ENCODE assay signal across 20 mouse cellular contexts in the genomic region with DNA sequence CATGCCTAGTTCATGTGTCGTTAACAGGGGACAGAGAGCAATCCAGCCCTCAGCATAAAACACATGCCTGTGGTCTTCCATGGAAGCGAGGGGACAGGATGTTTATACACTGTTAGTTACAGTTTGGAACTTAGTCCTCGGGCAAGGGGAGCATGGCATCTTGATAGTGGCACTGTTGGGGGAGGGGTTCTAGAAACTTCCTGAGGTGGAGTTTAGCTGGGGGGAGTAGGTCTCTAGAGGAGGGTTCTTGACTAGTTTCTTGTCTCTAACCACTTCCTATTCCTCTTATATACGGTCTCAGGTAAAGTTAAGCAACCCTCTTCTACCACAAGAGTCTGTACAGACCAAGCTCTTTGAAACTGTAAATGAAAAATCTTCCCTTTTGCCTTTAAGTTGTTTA. TPM values are rescaled to one million over a fixed set of nuclear protein-coding genes. Genes with fewer than 3 reads are reported as not detected.
A peak's percentile ranks its signal among the peaks of the same experiment; 100 is the strongest.
DNase-seq lines count a peak whose midpoint lies in the region; ATAC-seq and TF ChIP-seq lines count a peak whose summit lies in the region.
"Had no signal": no experiment of that assay in that cellular context is flagged by ENCODE, and none has a peak within 500 bp of the region (broad histone marks: within the 10 kb centered on the region; RNA-seq: fewer than 3 reads in every experiment).

No protein-coding gene starts in this region.

- no peak overlapping the region for H3K4me2 ChIP-seq in lung, embryonic 14.5 days
- no peak overlapping the region for H3K4me2 ChIP-seq in midbrain, embryonic 11.5 days
- H3K4me2 ChIP-seq: hindbrain, embryonic 12.5 days; neural tube, embryonic 13.5 days had no signal

- H3K9me3 ChIP-seq in lung, embryonic 14.5 days (ENCODE audit: low read depth, low read length), result no peaks in the 10 kb centered on the region
- no peaks in the 10 kb centered on the region for H3K9me3 ChIP-seq in midbrain, embryonic 11.5 days (ENCODE audit: control insufficient read depth, low read length)
- H3K9me3 ChIP-seq: hindbrain, embryonic 12.5 days; neural tube, embryonic 13.5 days had no signal

- H3K9ac ChIP-seq in lung, embryonic 14.5 days, result no peak overlapping the region
- no peak overlapping the region for H3K9ac ChIP-seq in midbrain, embryonic 11.5 days (ENCODE audit: low read length)
- H3K9ac ChIP-seq: hindbrain, embryonic 12.5 days; neural tube, embryonic 13.5 days had no signal

- TF ChIP-seq CTCF in lung, embryonic 14.5 days (IDR thresholded peaks at IDR 0.05; ENCODE audit: low read depth), result no peak
- no peak for TF ChIP-seq CTCF in lung, adult 2 months (IDR thresholded peaks at IDR 0.05; ENCODE audit: insufficient read depth, low read length)

- ATAC-seq in lung, embryonic 14.5 days (ENCODE audit: insufficient read depth), result no peak
- ATAC-seq in common myeloid progenitor, adult 5-6 weeks (replicated peaks; ENCODE audit: low read depth, poor library complexity, severe bottlenecking), result peak; percentile 21
- ATAC-seq in midbrain, embryonic 11.5 days (ENCODE audit: low FRiP score), result no peak
- ATAC-seq: forebrain, embryonic 16.5 days had no signal

- 42% methylated on average over 4 of the region's 4 CpGs for WGBS in lung, embryonic 14.5 days
- WGBS in lung, adult 2 months, result 24% methylated on average over 4 of the region's 4 CpGs
- 83% methylated on average over 4 of the region's 4 CpGs for WGBS in midbrain, embryonic 11.5 days

- H3K27me3 ChIP-seq in lung, embryonic 14.5 days (ENCODE audit: insufficient read depth, low read length), result no peaks in the 10 kb centered on the region
- no peaks in the 10 kb centered on the region for H3K27me3 ChIP-seq in midbrain, embryonic 11.5 days (ENCODE audit: control insufficient read depth, insufficient read depth, low read length)
- H3K27me3 ChIP-seq: hindbrain, embryonic 12.5 days; neural tube, embryonic 13.5 days had no signal

- H3K4me3 ChIP-seq in lung, embryonic 14.5 days (ENCODE audit: low read depth, low read length), result no peak overlapping the region
- no peak overlapping the region for H3K4me3 ChIP-seq in lung, adult 2 months (replicated peaks; ENCODE audit: extremely low read depth, low read depth, low read length)
- no peak overlapping the region for H3K4me3 ChIP-seq in midbrain, embryonic 11.5 days (ENCODE audit: low read depth, low read length)
- H3K4me3 ChIP-seq: hindbrain, embryonic 12.5 days; neural tube, embryonic 13.5 days had no signal

- TF ChIP-seq POLR2A in lung, adult 2 months (IDR thresholded peaks at IDR 0.05; ENCODE audit: borderline replicate concordance, extremely low read depth, low read depth, low read length), result no peak

- peak; percentile 7 for DNase-seq in lung, embryonic 14.5 days
- no peak for DNase-seq in lung, adult 2 months
- DNase-seq in naive thymus-derived CD4-positive, alpha-beta T cell, adult 2 months (ENCODE audit: low read depth), result peak; percentile 88
- peak; percentile 53 for DNase-seq in thymus, postnatal 4 days
- no peak for DNase-seq in kidney, postnatal 36 days
- DNase-seq in gastrocnemius, postnatal 10 days, result no peak
- no peak for DNase-seq in midbrain, embryonic 11.5 days (ENCODE audit: low spot score, missing footprints)
- DNase-seq: cerebellum, adult 2 months; embryo, embryonic 11 days; kidney, adult 18-20 months had no signal

- no peaks in the 10 kb centered on the region for H3K36me3 ChIP-seq in lung, embryonic 14.5 days (ENCODE audit: insufficient read depth)
- no peaks in the 10 kb centered on the region for H3K36me3 ChIP-seq in midbrain, embryonic 11.5 days (ENCODE audit: control insufficient read depth, insufficient read depth, low read length)
- H3K36me3 ChIP-seq: hindbrain, embryonic 12.5 days; neural tube, embryonic 13.5 days had no signal

- no peaks in the 10 kb centered on the region for H3K4me1 ChIP-seq in lung, embryonic 14.5 days (ENCODE audit: insufficient read depth)
- peaks cover 6% of the 10 kb centered on the region; the same call in 1 of the 2 replicates for H3K4me1 ChIP-seq in lung, adult 2 months (ENCODE audit: control insufficient read depth, insufficient read depth, low read length)
- no peaks in the 10 kb centered on the region for H3K4me1 ChIP-seq in midbrain, embryonic 11.5 days (ENCODE audit: control insufficient read depth, insufficient read depth, low read length)
- H3K4me1 ChIP-seq: hindbrain, embryonic 12.5 days; neural tube, embryonic 13.5 days had no signal

- no peak overlapping the region for H3K27ac ChIP-seq in lung, embryonic 14.5 days (ENCODE audit: low read depth)
- H3K27ac ChIP-seq in midbrain, embryonic 11.5 days (ENCODE audit: low read depth, low read length), result no peak overlapping the region
- H3K27ac ChIP-seq: hindbrain, embryonic 12.5 days; macrophage; neural tube, embryonic 13.5 days had no signal

RNA-seq across cellular contexts. Expression of a gene that starts 31.8 kb away (rescaled TPM):
- not detected in 2 replicates for polyA plus RNA-seq in lung, embryonic 14.5 days (2014; fragmentation: Nextera tagmentation; extraction: Ambion mirVana)
- not detected in 2 replicates for polyA plus RNA-seq in lung, adult 2 months (2012; rRNA removed)
- not detected in 2 replicates for total RNA-seq in common myeloid progenitor, adult 5-6 weeks (2017)
- not detected for total RNA-seq in gastrocnemius, postnatal 10 days (2021)
- 0.18 TPM in 1 of 2 replicates, not detected in the other for polyA plus RNA-seq in midbrain, embryonic 11.5 days (2014; fragmentation: Nextera tagmentation; extraction: Ambion mirVana)
- total RNA-seq: gastrocnemius, adult 8-10 months; layer of hippocampus, adult 18-20 months; liver, adult 2 months had no signal
- polyA plus RNA-seq: forebrain, embryonic 16.5 days; heart, embryonic 14.5 days; hindbrain, embryonic 12.5 days; liver, adult 2 months; macrophage; midbrain, postnatal 0 days; neural tube, embryonic 13.5 days had no signal

RNA-seq across cellular contexts. Expression of a gene that starts 40.6 kb away (rescaled TPM):
- polyA plus RNA-seq in lung, embryonic 14.5 days (2014; fragmentation: Nextera tagmentation; extraction: Ambion mirVana), result 159 and 164 TPM in 2 replicates
- 188 and 246 TPM in 2 replicates for polyA plus RNA-seq in lung, adult 2 months (2012; rRNA removed)
- 83.4 and 99.2 TPM in 2 replicates for total RNA-seq in common myeloid progenitor, adult 5-6 weeks (2017)
- 10 to 100 TPM; 72.4 to 75.1 TPM for total RNA-seq in gastrocnemius, postnatal 10 days (2021)
- 135 and 153 TPM in 2 replicates for polyA plus RNA-seq in midbrain, embryonic 11.5 days (2014; fragmentation: Nextera tagmentation; extraction: Ambion mirVana)

Comparison
In these comparisons a context has a peak if more than half of its experiments do, and no peak if none do; other contexts are left out.
1. DNase-seq: peak in lung, embryonic 14.5 days (single experiment), naive thymus-derived CD4-positive, alpha-beta T cell, adult 2 months (single experiment) and thymus, postnatal 4 days (single experiment); none in lung, adult 2 months (single experiment), kidney, postnatal 36 days (0 of 2), gastrocnemius, postnatal 10 days (single experiment) and midbrain, embryonic 11.5 days (single experiment).